Mouse (Mus musculus) cerebellum, postnatal 25 days (tissue): ENCODE measurements around the gene Zfp867.

Source experiments
- DNase-seq, 2 experiments: peaks; one replicate each; pipeline ENCODE4 v3.0.0; 2021; ENCODE audit warnings: mixed read lengths in 2 of 2

The Zfp867 gene

GRCm38 (mm10) chr11:59456891-59457290, 15.4 kb downstream of the Zfp867 start:
- DNase-seq: no peak

GRCm38 (mm10) chr11:59456346-59456745, 15.9 kb downstream of the Zfp867 start:
- DNase-seq: no peak

- no peak for DNase-seq
Measured at GRCm38 (mm10) chr11:59451086-59451485, 21.2 kb downstream of the Zfp867 start, which contains the start of gene Snap47. Gene Snap47 (minus strand): TSS chr11:59451186.

- peak in 1 of 2 experiments; percentile 54 for DNase-seq
Measured at GRCm38 (mm10) chr11:59450230-59450771, 22.0 kb downstream of the Zfp867 start.

- peak; percentile 95 to 97 for DNase-seq
Measured at GRCm38 (mm10) chr11:59449741-59450229, 22.5 kb downstream of the Zfp867 start, which contains the start of gene Jmjd4. Gene Jmjd4 (plus strand): TSS chr11:59450045.

- DNase-seq: no peak
Measured at GRCm38 (mm10) chr11:59443102-59443501, 29.2 kb downstream of the Zfp867 start.

- no peak for DNase-seq
Measured at GRCm38 (mm10) chr11:59437954-59438353, 34.3 kb downstream of the Zfp867 start.

- no peak for DNase-seq
Measured at GRCm38 (mm10) chr11:59432261-59432660, 40.0 kb downstream of the Zfp867 start.

- DNase-seq: no peak
Measured at GRCm38 (mm10) chr11:59429959-59430358, 42.3 kb downstream of the Zfp867 start.

- DNase-seq: peak in 1 of 2 experiments; percentile 32
Measured at GRCm38 (mm10) chr11:59428057-59428660, 44.1 kb downstream of the Zfp867 start.

- DNase-seq: peak in 1 of 2 experiments; percentile 30
Measured at GRCm38 (mm10) chr11:59425671-59426101, 46.6 kb downstream of the Zfp867 start.

GRCm38 (mm10) chr11:59423010-59423588, 49.2 kb downstream of the Zfp867 start:
- no peak for DNase-seq

GRCm38 (mm10) chr11:59421967-59422366, 50.3 kb downstream of the Zfp867 start:
- DNase-seq: no peak

- no peak for DNase-seq
Measured at GRCm38 (mm10) chr11:59421436-59421835, 50.8 kb downstream of the Zfp867 start.

- no peak for DNase-seq
Measured at GRCm38 (mm10) chr11:59418708-59419107, 53.6 kb downstream of the Zfp867 start.

- no peak for DNase-seq
Measured at GRCm38 (mm10) chr11:59412999-59413863, 59.0 kb downstream of the Zfp867 start.

GRCm38 (mm10) chr11:59412058-59412457, 60.2 kb downstream of the Zfp867 start:
- DNase-seq: no peak
